Mouse (Mus musculus) lung, postnatal 0 days (tissue): Measurements from ENCODE around the gene Dirc2.

Source experiments
- CTCF ChIP-seq: IDR thresholded peaks from 2 replicates; pipeline ENCODE4 v1.5.1; 2016; ENCODE audit warnings: antibody characterized with exemption, mild to moderate bottlenecking
- EP300 ChIP-seq: IDR thresholded peaks from 2 replicates; pipeline ENCODE4 v1.6.1; 2016; ENCODE audit warnings: antibody characterized with exemption, mild to moderate bottlenecking, control low read depth

DNA sequence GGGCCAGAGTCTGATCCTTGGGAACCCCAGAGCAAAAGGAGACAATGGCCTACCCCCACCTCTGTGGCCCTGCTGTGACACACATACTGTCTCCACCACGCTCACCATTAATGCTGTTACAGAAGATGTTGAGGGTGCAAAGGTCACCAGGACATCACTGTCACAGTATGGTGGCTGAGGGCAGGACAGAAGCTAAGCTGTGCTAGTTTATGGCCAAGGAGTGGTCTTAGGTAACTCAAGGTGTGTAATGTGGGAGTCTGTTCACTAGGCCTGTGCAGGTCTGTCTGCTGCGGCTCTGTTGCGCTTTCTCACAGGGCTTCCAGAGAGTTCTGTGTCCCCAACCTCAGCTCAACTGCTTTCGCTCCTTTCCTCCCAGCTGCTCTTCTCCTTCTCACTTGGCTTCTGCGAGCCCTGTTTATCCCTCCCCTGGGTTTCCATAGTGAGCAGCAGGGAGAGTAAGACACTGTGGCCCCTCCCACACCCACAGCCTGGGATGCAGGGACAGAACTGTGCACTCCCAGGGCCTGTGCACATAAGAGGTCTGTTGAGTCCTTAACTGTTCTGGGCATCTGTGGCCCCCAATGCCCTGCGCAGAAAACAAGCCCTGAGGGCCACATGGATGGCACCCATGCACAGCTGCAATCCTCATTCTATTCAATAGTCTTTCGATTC lies 30.9 kb downstream of the Dirc2 start:
- TF ChIP-seq CTCF = no peak
- TF ChIP-seq EP300 = no peak
